Mouse (Mus musculus): ENCODE measurements around the gene Stard10. TPM values are rescaled to one million over a fixed set of nuclear protein-coding genes. Genes with fewer than 3 reads are reported as not detected.

The Stard10 gene
- polyA plus RNA-seq, 1 experiment = 114 TPM

DNA sequence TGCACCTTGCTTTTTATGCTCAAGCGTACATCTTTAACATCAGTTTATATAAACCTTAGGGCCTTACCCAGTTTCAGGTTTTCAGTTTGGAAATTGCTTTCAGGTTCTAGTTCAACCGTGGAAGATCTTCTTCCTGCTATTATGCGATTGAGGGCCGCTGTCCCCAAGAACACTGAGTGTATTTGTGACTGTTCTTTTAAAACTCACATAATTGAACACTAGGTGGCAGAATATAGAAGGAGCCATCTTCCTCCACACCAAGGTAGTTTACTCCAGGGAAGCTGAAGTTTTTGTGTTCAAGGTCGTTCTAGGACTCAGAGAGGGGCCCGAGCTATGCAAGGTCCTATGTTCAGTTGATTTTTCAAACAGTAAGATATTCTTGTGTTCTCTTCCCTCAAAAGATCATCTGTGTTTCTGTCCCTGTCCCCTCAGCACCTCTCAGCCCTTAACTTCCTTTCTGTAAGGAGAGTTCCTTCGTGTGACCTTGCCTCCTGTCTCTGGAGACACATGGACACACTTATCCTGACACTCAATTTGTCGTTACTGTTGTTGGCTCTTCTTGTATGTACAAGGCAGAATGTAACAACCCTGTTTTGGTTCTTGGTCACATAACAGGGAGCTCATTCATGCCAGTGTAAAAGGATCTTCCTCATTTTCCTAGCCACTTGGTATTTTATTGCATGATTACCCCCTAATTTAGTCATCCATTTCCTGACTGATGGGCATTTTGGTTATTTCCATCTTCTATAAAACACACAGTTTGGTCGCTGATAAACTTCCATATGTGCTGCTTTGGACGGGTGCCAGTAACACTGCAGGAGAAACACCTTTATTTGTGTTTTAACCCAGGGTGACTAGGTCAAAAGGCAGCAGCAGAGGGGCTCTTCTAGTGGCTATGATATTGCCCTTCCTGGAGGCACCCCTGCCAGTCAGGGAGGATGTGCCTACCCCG is 51.3 kb downstream of the Stard10 start:
- peaks cover 11% of the 10 kb centered on the region for H3K4me1 ChIP-seq (ENCODE audit: control insufficient read depth, insufficient read depth, low read length)
- no peak overlapping the region; the same call in 1 of the 2 replicates for H3K27ac ChIP-seq (ENCODE audit: control insufficient read depth, insufficient read depth, low read depth, low read length, poor library complexity)
- no peak overlapping the region for H3K4me3 ChIP-seq (replicated peaks; ENCODE audit: control insufficient read depth, low read depth, low read length)
- TF ChIP-seq CTCF (IDR thresholded peaks at IDR 0.05; ENCODE audit: control insufficient read depth, insufficient read depth, low read length) (no peak), POLR2A (IDR thresholded peaks at IDR 0.05; ENCODE audit: borderline replicate concordance, control insufficient read depth, low read depth, low read length) (no peak)
- WGBS = 35% methylated on average over 11 of the region's 11 CpGs

- 84% methylated on average over 7 of the region's 7 CpGs for WGBS
- Histone ChIP-seq H3K27ac (ENCODE audit: control insufficient read depth, insufficient read depth, low read depth, low read length, poor library complexity) (no peak overlapping the region; the same call in 1 of the 2 replicates), H3K4me1 (ENCODE audit: control insufficient read depth, insufficient read depth, low read length) (peaks cover 4% of the 10 kb centered on the region), H3K4me3 (replicated peaks; ENCODE audit: control insufficient read depth, low read depth, low read length) (no peak overlapping the region)
- no peak for TF ChIP-seq POLR2A (IDR thresholded peaks at IDR 0.05; ENCODE audit: borderline replicate concordance, control insufficient read depth, low read depth, low read length)
- TF ChIP-seq CTCF (IDR thresholded peaks at IDR 0.05; ENCODE audit: control insufficient read depth, insufficient read depth, low read length) = no peak
These were observed 52.8 kb downstream of the Stard10 start for GRCm38 (mm10) chr7:101369666-101370065.

DNA sequence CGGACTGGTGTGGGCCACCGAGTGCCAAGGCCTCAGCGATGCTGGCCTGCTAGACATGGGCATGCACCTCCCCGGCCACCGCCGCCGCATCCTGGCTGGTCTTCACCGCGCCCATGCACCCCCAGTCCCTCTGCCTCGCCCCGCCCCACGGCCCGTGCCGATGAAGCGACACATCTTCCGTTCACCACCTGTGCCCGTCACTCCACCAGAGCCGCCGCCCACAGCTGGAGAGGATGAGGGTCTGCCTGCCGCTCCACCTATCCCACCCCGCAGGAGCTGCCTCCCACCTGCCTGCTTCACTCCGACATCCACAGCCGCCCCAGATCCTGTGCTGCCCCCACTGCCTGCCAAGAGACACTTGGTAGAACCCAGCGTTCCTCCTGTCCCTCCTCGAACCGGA is 56.2 kb downstream of the Stard10 start:
- no peak overlapping the region for H3K27ac ChIP-seq (ENCODE audit: control insufficient read depth, insufficient read depth, low read depth, low read length, poor library complexity)
- TF ChIP-seq POLR2A (IDR thresholded peaks at IDR 0.05; ENCODE audit: borderline replicate concordance, control insufficient read depth, low read depth, low read length) = no peak
- no peak for TF ChIP-seq CTCF (IDR thresholded peaks at IDR 0.05; ENCODE audit: control insufficient read depth, insufficient read depth, low read length)
- H3K4me1 ChIP-seq (ENCODE audit: control insufficient read depth, insufficient read depth, low read length) = peaks cover 2% of the 10 kb centered on the region
- H3K4me3 ChIP-seq (replicated peaks; ENCODE audit: control insufficient read depth, low read depth, low read length) = no peak overlapping the region
- WGBS = 94% methylated on average over 26 of the region's 26 CpGs

GRCm38 (mm10) chr7:101374155-101374554 is 57.3 kb downstream of the Stard10 start:
- no peak overlapping the region for H3K4me3 ChIP-seq (replicated peaks; ENCODE audit: control insufficient read depth, low read depth, low read length)
- no peak overlapping the region for H3K27ac ChIP-seq (ENCODE audit: control insufficient read depth, insufficient read depth, low read depth, low read length, poor library complexity)
- TF ChIP-seq POLR2A (IDR thresholded peaks at IDR 0.05; ENCODE audit: borderline replicate concordance, control insufficient read depth, low read depth, low read length) (no peak), CTCF (IDR thresholded peaks at IDR 0.05; ENCODE audit: control insufficient read depth, insufficient read depth, low read length) (no peak)
- H3K4me1 ChIP-seq (ENCODE audit: control insufficient read depth, insufficient read depth, low read length) = peaks cover 1% of the 10 kb centered on the region

GRCm38 (mm10) chr7:101376701-101377340 is 59.9 kb downstream of the Stard10 start:
- 84% methylated on average over 10 of the region's 10 CpGs for WGBS
- Histone ChIP-seq H3K4me1 (ENCODE audit: control insufficient read depth, insufficient read depth, low read length) (peaks cover 5% of the 10 kb centered on the region), H3K27ac (ENCODE audit: control insufficient read depth, insufficient read depth, low read depth, low read length, poor library complexity) (no peak overlapping the region)

GRCm38 (mm10) chr7:101377741-101378262 is 60.9 kb downstream of the Stard10 start:
- TF ChIP-seq POLR2A (IDR thresholded peaks at IDR 0.05; ENCODE audit: borderline replicate concordance, control insufficient read depth, low read depth, low read length) = peak; percentile 51; the same call in 1 of the 2 replicates
- no peak; the same call in 1 of the 2 replicates for TF ChIP-seq CTCF (IDR thresholded peaks at IDR 0.05; ENCODE audit: control insufficient read depth, insufficient read depth, low read length)
- Histone ChIP-seq H3K27ac (ENCODE audit: control insufficient read depth, insufficient read depth, low read depth, low read length, poor library complexity) (peak overlapping the region; percentile 44), H3K4me1 (ENCODE audit: control insufficient read depth, insufficient read depth, low read length) (peaks cover 7% of the 10 kb centered on the region), H3K4me3 (replicated peaks; ENCODE audit: control insufficient read depth, low read depth, low read length) (peak overlapping the region; percentile 17)
- 4% methylated on average over 7 of the region's 7 CpGs for WGBS

More at GRCm38 (mm10) chr7:101376701-101377340, 59.9 kb downstream of the Stard10 start:
- TF ChIP-seq CTCF (IDR thresholded peaks at IDR 0.05; ENCODE audit: control insufficient read depth, insufficient read depth, low read length) = no peak
- H3K4me3 ChIP-seq (replicated peaks; ENCODE audit: control insufficient read depth, low read depth, low read length) = no peak overlapping the region

- Histone ChIP-seq H3K4me1 (ENCODE audit: control insufficient read depth, insufficient read depth, low read length) (peaks cover 7% of the 10 kb centered on the region; the same call in 1 of the 2 replicates), H3K27ac (ENCODE audit: control insufficient read depth, insufficient read depth, low read depth, low read length, poor library complexity) (peak overlapping the region; percentile 44), H3K4me3 (replicated peaks; ENCODE audit: control insufficient read depth, low read depth, low read length) (peak overlapping the region; percentile 26)
- no peak for TF ChIP-seq POLR2A (IDR thresholded peaks at IDR 0.05; ENCODE audit: borderline replicate concordance, control insufficient read depth, low read depth, low read length)
- TF ChIP-seq CTCF (IDR thresholded peaks at IDR 0.05; ENCODE audit: control insufficient read depth, insufficient read depth, low read length) = no peak
- WGBS = 36% methylated on average over 3 of the region's 3 CpGs
These were observed 61.4 kb downstream of the Stard10 start for GRCm38 (mm10) chr7:101378285-101378684.

Measured in bone marrow, adult 2 months (tissue).